Mouse (Mus musculus): ENCODE measurements around the gene Prmt8. TPM values are rescaled to one million over a fixed set of nuclear protein-coding genes. Genes with fewer than 3 reads are reported as not detected.

The Prmt8 gene
- polyA plus RNA-seq, 1 experiment, result not detected

DNA sequence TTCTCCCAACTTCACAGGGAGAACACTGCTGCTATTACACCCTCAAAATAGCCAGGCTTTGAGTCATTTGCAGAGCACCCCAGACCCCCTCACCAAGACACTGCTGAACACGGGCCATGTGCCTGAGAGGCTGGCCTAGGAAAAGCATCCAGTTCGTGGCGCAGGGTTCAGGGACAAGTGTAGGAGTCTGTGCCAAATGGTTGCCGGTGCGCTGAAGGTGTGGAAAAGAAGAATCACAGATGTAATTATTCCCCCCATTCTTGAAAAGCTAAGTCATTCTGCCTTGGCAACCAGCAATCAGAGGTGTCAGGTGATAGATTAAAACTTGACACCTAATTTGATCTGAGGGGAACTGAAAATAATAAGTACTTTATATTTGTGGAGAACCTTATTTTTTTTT, 109.8 kb downstream of the Prmt8 start:
- H3K36me3 ChIP-seq (ENCODE audit: control insufficient read depth, insufficient read depth), result no peaks in the 10 kb centered on the region
- peaks cover 4% of the 10 kb centered on the region for H3K27me3 ChIP-seq (ENCODE audit: control insufficient read depth, insufficient read depth, insufficient read length)
- no peak overlapping the region for H3ac ChIP-seq (ENCODE audit: control insufficient read depth, insufficient read length)
- no peaks in the 10 kb centered on the region for H3K79me2 ChIP-seq (ENCODE audit: control insufficient read depth, insufficient read depth)
- no peak overlapping the region for H3K4me2 ChIP-seq (ENCODE audit: low read depth)
- no peak overlapping the region for H3K4me3 ChIP-seq
- no peak for TF ChIP-seq POLR2A (IDR thresholded peaks at IDR 0.05; ENCODE audit: insufficient read length, low read depth)
- no peak for TF ChIP-seq SRF (IDR thresholded peaks at IDR 0.05; ENCODE audit: control insufficient read depth, insufficient read length, low read depth)
- no peak for TF ChIP-seq MYOG (IDR thresholded peaks at IDR 0.05; ENCODE audit: control insufficient read depth in 1 of 3, insufficient read depth in 1 of 3, insufficient read length in 2 of 3, low read depth in 2 of 3)
- TF ChIP-seq CEBPB (IDR thresholded peaks at IDR 0.05; ENCODE audit: insufficient read depth, poor library complexity, severe bottlenecking), result no peak
- TF ChIP-seq E2F4 (IDR thresholded peaks at IDR 0.05; ENCODE audit: insufficient read depth), result no peak
- TF ChIP-seq TCF12 (IDR thresholded peaks at IDR 0.05; ENCODE audit: insufficient read depth, poor library complexity, severe bottlenecking), result no peak
- no peak for TF ChIP-seq TCF3 (IDR thresholded peaks at IDR 0.05; ENCODE audit: insufficient read length, low read depth)
- no peak for TF ChIP-seq USF1 (IDR thresholded peaks at IDR 0.05; ENCODE audit: low read depth)
- TF ChIP-seq MAX (IDR thresholded peaks at IDR 0.05; ENCODE audit: low read depth), result no peak
- TF ChIP-seq MYOD1 (IDR thresholded peaks at IDR 0.05; ENCODE audit: control insufficient read depth in 1 of 3, insufficient read length in 2 of 3, low read depth in 2 of 3), result no peak
- TF ChIP-seq POLR2AphosphoS2 (IDR thresholded peaks at IDR 0.05; ENCODE audit: insufficient read length, low read depth), result no peak
- TF ChIP-seq REST (IDR thresholded peaks at IDR 0.05; ENCODE audit: insufficient read depth, insufficient read length), result no peak

- Histone ChIP-seq H3K79me2 (ENCODE audit: control insufficient read depth, insufficient read depth) (no peaks in the 10 kb centered on the region), H3K4me2 (ENCODE audit: low read depth) (no peak overlapping the region), H3K27me3 (ENCODE audit: control insufficient read depth, insufficient read depth, insufficient read length) (peaks cover 4% of the 10 kb centered on the region), H3K36me3 (ENCODE audit: control insufficient read depth, insufficient read depth) (no peaks in the 10 kb centered on the region), H3ac (ENCODE audit: control insufficient read depth, insufficient read length) (no peak overlapping the region), H3K4me3 (no peak overlapping the region)
- TF ChIP-seq POLR2A (IDR thresholded peaks at IDR 0.05; ENCODE audit: insufficient read length, low read depth), result no peak
- TF ChIP-seq MAX (IDR thresholded peaks at IDR 0.05; ENCODE audit: low read depth), result no peak
- no peak for TF ChIP-seq MYOD1 (IDR thresholded peaks at IDR 0.05; ENCODE audit: control insufficient read depth in 1 of 3, insufficient read length in 2 of 3, low read depth in 2 of 3)
- no peak for TF ChIP-seq MYOG (IDR thresholded peaks at IDR 0.05; ENCODE audit: control insufficient read depth in 1 of 3, insufficient read depth in 1 of 3, insufficient read length in 2 of 3, low read depth in 2 of 3)
- no peak for TF ChIP-seq TCF12 (IDR thresholded peaks at IDR 0.05; ENCODE audit: insufficient read depth, poor library complexity, severe bottlenecking)
- TF ChIP-seq CEBPB (IDR thresholded peaks at IDR 0.05; ENCODE audit: insufficient read depth, poor library complexity, severe bottlenecking), result no peak
- no peak for TF ChIP-seq REST (IDR thresholded peaks at IDR 0.05; ENCODE audit: insufficient read depth, insufficient read length)
- TF ChIP-seq USF1 (IDR thresholded peaks at IDR 0.05; ENCODE audit: low read depth), result no peak
- TF ChIP-seq SRF (IDR thresholded peaks at IDR 0.05; ENCODE audit: control insufficient read depth, insufficient read length, low read depth), result no peak
- no peak for TF ChIP-seq E2F4 (IDR thresholded peaks at IDR 0.05; ENCODE audit: insufficient read depth)
- no peak for TF ChIP-seq TCF3 (IDR thresholded peaks at IDR 0.05; ENCODE audit: insufficient read length, low read depth)
- no peak for TF ChIP-seq POLR2AphosphoS2 (IDR thresholded peaks at IDR 0.05; ENCODE audit: insufficient read length, low read depth)
Measured at GRCm38 (mm10) chr6:127657152-127657551, 112.1 kb downstream of the Prmt8 start.

DNA sequence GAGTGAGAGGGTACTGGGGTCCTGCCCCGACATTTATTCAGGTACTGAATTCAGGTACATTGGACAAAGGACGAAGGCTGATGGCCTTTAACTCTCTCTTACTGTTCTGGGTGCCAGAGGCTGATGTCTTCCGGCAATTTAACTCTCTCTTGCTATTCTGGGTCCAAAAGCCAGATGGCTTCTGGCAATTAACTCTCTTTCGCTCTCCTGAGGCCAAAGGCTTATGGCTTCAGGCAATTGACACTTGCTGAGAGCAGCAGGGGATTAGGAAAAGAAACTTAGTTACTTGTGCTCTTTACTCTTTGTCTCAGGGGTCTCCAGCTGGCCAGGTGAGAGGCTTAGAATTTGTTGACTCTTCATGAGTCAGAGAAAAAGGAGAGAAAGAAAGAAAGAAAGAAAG, 113.3 kb downstream of the Prmt8 start:
- no peak overlapping the region for H3ac ChIP-seq (ENCODE audit: control insufficient read depth, insufficient read length)
- no peaks in the 10 kb centered on the region for H3K36me3 ChIP-seq (ENCODE audit: control insufficient read depth, insufficient read depth)
- no peaks in the 10 kb centered on the region for H3K79me2 ChIP-seq (ENCODE audit: control insufficient read depth, insufficient read depth)
- peaks cover 4% of the 10 kb centered on the region for H3K27me3 ChIP-seq (ENCODE audit: control insufficient read depth, insufficient read depth, insufficient read length)
- H3K4me2 ChIP-seq (ENCODE audit: low read depth), result no peak overlapping the region
- no peak overlapping the region for H3K4me3 ChIP-seq
- TF ChIP-seq TCF3 (IDR thresholded peaks at IDR 0.05; ENCODE audit: insufficient read length, low read depth) (no peak), CEBPB (IDR thresholded peaks at IDR 0.05; ENCODE audit: insufficient read depth, poor library complexity, severe bottlenecking) (no peak), POLR2AphosphoS2 (IDR thresholded peaks at IDR 0.05; ENCODE audit: insufficient read length, low read depth) (no peak), MYOD1 (IDR thresholded peaks at IDR 0.05; ENCODE audit: control insufficient read depth in 1 of 3, insufficient read length in 2 of 3, low read depth in 2 of 3) (no peak), E2F4 (IDR thresholded peaks at IDR 0.05; ENCODE audit: insufficient read depth) (no peak), MAX (IDR thresholded peaks at IDR 0.05; ENCODE audit: low read depth) (no peak), POLR2A (IDR thresholded peaks at IDR 0.05; ENCODE audit: insufficient read length, low read depth) (no peak), MYOG (IDR thresholded peaks at IDR 0.05; ENCODE audit: control insufficient read depth in 1 of 3, insufficient read depth in 1 of 3, insufficient read length in 2 of 3, low read depth in 2 of 3) (no peak), TCF12 (IDR thresholded peaks at IDR 0.05; ENCODE audit: insufficient read depth, poor library complexity, severe bottlenecking) (no peak), SRF (IDR thresholded peaks at IDR 0.05; ENCODE audit: control insufficient read depth, insufficient read length, low read depth) (no peak), REST (IDR thresholded peaks at IDR 0.05; ENCODE audit: insufficient read depth, insufficient read length) (no peak), USF1 (IDR thresholded peaks at IDR 0.05; ENCODE audit: low read depth) (no peak)

GRCm38 (mm10) chr6:127641077-127641801, 128.0 kb downstream of the Prmt8 start:
- Histone ChIP-seq H3K79me2 (ENCODE audit: control insufficient read depth, insufficient read depth) (no peaks in the 10 kb centered on the region), H3K4me3 (no peak overlapping the region), H3K36me3 (ENCODE audit: control insufficient read depth, insufficient read depth) (no peaks in the 10 kb centered on the region), H3K27me3 (ENCODE audit: control insufficient read depth, insufficient read depth, insufficient read length) (no peaks in the 10 kb centered on the region), H3ac (ENCODE audit: control insufficient read depth, insufficient read length) (no peak overlapping the region), H3K4me2 (ENCODE audit: low read depth) (no peak overlapping the region)
- no peak for TF ChIP-seq CEBPB (IDR thresholded peaks at IDR 0.05; ENCODE audit: insufficient read depth, poor library complexity, severe bottlenecking)
- no peak for TF ChIP-seq MAX (IDR thresholded peaks at IDR 0.05; ENCODE audit: low read depth)
- no peak for TF ChIP-seq TCF12 (IDR thresholded peaks at IDR 0.05; ENCODE audit: insufficient read depth, poor library complexity, severe bottlenecking)
- no peak for TF ChIP-seq POLR2AphosphoS2 (IDR thresholded peaks at IDR 0.05; ENCODE audit: insufficient read length, low read depth)
- no peak for TF ChIP-seq TCF3 (IDR thresholded peaks at IDR 0.05; ENCODE audit: insufficient read length, low read depth)
- no peak for TF ChIP-seq POLR2A (IDR thresholded peaks at IDR 0.05; ENCODE audit: insufficient read length, low read depth)
- no peak for TF ChIP-seq SRF (IDR thresholded peaks at IDR 0.05; ENCODE audit: control insufficient read depth, insufficient read length, low read depth)
- no peak for TF ChIP-seq REST (IDR thresholded peaks at IDR 0.05; ENCODE audit: insufficient read depth, insufficient read length)
- no peak for TF ChIP-seq MYOD1 (IDR thresholded peaks at IDR 0.05; ENCODE audit: control insufficient read depth in 1 of 3, insufficient read length in 2 of 3, low read depth in 2 of 3)
- TF ChIP-seq E2F4 (IDR thresholded peaks at IDR 0.05; ENCODE audit: insufficient read depth), result no peak
- no peak for TF ChIP-seq MYOG (IDR thresholded peaks at IDR 0.05; ENCODE audit: control insufficient read depth in 1 of 3, insufficient read depth in 1 of 3, insufficient read length in 2 of 3, low read depth in 2 of 3)

Other genes starting within 250 kb of the Prmt8 start
- not detected for gene Cracr2a, start 208.1 kb downstream of the Prmt8 start, polyA plus RNA-seq (2012; fragmentation: generic; extraction: Trizol)
- 1.6 TPM for gene Tspan11, start 118.1 kb upstream of the Prmt8 start, polyA plus RNA-seq (2012; fragmentation: generic; extraction: Trizol)